Mouse (Mus musculus) heart, adult 2 months (tissue): ENCODE measurements around the gene Fbp1.

Experiments used
- CTCF ChIP-seq: fragments of 200-600 bp; IDR thresholded peaks from 2 replicates; pipeline ENCODE4 v1.8.1; 2022; ENCODE audit warnings: antibody characterized with exemption, mild to moderate bottlenecking, moderate library complexity
- EP300 ChIP-seq: fragments of 200-500 bp; IDR thresholded peaks from 2 replicates; pipeline ENCODE4 v1.6.1; 2011; ENCODE audit warnings: low read depth, low read length, control low read depth; ENCODE audit not compliant: insufficient read depth
- POLR2A ChIP-seq: fragments of 200-500 bp; IDR thresholded peaks from 2 replicates; pipeline ENCODE4 v1.6.1; 2011; ENCODE audit warnings: mild to moderate bottlenecking, low read depth, low read length, control low read depth; ENCODE audit not compliant: insufficient read depth

DNA sequence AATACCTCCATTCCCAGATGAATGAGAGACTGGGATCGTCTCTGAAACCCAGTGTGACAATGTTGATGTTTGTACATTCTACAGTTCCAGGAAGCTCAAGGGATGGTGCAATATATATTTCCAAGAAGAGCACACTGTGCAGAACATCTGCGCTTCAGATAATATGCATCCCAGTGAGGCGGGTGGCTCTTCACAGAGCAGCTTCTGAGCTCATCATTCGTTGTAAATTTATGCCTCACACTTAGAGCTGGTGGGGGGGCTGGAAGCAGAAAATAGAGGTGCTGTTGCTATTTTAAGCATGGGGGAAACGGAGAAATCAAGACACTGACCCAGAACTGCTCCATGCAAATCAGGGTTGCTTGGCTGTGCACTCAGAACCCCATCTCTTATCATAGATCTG lies 21.7 kb upstream of the Fbp1 start:
- TF ChIP-seq CTCF: no peak
- TF ChIP-seq POLR2A: no peak
- TF ChIP-seq EP300: no peak
